Mouse (Mus musculus) Muller cell, postnatal 12 days (primary cell): ENCODE measurements at regions not wholly inside any gene's neighbourhood (a gene's known extent, or its start where the extent isn't known, plus 50 kb on each side); places are given as distances from the start of the nearest gene placed in this dataset.
"Not testable (repeated sequence)": the region's sequence is repeated elsewhere in the genome, so short reads cannot be mapped to it uniquely, and the experiment has no call there.

Experiments
- DNase-seq: peaks from one replicate; pipeline ENCODE4 v3.0.0-alpha.2; 2015; ENCODE audit errors: inconsistent ontology term

DNA sequence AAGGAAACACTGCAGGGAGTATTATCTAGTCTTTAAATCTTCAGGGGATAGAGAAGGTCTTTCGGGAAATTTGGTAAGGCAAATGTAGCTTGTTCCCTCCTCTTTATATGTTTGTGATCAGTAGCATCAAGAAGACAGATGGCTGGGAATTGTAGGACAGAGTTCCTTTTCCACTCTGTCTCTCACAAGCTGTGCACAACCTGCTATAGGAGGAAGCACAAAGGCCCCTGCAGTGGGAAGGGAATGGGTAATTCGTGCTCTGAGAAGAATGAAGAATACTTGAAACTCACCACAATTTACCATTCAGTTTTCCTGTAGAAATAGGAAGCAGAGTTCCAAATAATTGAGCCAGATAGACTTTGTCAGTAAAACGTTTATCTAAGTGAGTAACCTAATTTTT lies 1007.2 kb downstream of the Epha7 start:
- no peak for DNase-seq

DNA sequence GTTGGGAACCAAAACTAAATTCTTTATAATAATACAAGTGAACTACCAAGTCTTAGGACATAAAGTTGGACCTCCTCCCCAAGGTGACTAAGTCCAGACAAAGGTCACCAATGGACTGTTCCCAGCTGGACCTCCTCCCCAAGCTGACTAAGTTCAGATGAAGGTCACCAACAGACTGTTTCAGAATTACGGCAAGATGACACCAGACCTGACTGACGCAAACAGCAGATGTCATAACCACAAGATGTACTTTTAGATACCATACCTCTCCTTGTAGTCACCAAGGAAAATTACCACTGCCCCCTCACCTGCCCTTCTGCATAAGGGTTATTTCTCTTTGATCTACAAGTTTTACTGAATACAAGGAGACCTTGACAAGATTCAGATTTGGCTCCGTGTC lies 1017.8 kb downstream of the Epha7 start:
- not testable (repeated sequence) for DNase-seq

DNA sequence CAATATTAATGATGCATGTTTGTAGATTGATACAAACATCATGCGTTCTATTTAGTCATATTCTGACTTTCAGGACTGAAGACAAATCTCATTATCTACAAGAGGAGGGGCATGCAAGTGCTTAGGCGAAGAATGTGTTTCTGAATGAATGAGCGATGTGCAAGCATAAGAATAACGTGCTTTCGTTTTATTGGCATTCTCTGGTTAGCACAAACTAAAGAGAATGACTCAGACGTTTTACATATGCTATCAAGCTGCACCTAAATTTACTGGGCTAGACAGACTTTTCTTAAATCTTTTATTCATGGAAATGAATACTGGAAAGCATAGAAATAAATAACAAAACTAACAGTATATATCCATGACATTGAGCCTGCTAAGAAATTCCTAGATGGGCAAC lies 1019.8 kb downstream of the Epha7 start:
- DNase-seq: peak; percentile 74

DNA sequence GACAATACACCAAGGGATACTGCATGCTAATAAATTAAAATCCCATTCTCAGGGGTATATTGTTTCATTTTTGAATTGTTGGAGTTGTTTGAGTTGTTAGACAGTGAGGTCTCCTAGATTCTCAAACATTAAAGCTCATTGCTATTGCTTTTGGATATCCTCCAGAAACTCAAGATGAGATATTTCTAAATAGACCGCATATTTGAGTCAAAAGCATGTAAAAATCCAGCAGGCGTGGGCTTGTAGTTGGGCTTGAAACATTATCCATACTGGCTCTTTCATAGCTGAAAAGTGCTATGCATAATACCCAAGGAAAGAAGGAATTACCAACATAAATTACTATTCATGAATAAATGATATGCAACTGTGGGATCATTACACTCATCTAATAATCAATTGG lies 1043.7 kb downstream of the Epha7 start:
- DNase-seq: peak; percentile 12
